Mouse (Mus musculus) embryonic fibroblast, embryonic 13.5 days (primary cell): ENCODE data around the gene Pnrc2. TPM values are rescaled to one million over a fixed set of nuclear protein-coding genes. Genes with fewer than 3 reads are reported as not detected.
A peak's percentile ranks its signal among the peaks of the same experiment; 100 is the strongest.

Experiments used
- H3K27ac ChIP-seq: 2 replicates; pipeline ENCODE4 v1.5.1; 2012; ENCODE audit warnings: low read length, control low read depth, inconsistent platforms; ENCODE audit not compliant: insufficient read depth
- H3K4me1 ChIP-seq: 2 replicates; pipeline ENCODE4 v1.6.1; 2011; ENCODE audit warnings: low read length; ENCODE audit not compliant: control insufficient read depth, insufficient read depth
- H3K4me3 ChIP-seq: 2 replicates; pipeline ENCODE4 v1.5.1; 2011; ENCODE audit warnings: mild to moderate bottlenecking, control low read depth, low read length; ENCODE audit not compliant: insufficient read depth
- CTCF ChIP-seq: IDR thresholded peaks from 2 replicates; pipeline ENCODE4 v1.5.1; 2011; ENCODE audit warnings: mild to moderate bottlenecking, control low read depth, low read length, moderate library complexity, borderline replicate concordance; ENCODE audit not compliant: insufficient read depth
- POLR2A ChIP-seq: IDR thresholded peaks from 2 replicates; pipeline ENCODE4 v1.6.1; 2011; ENCODE audit warnings: low read depth, mild to moderate bottlenecking, control low read depth, low read length, moderate library complexity
- polyA plus RNA-seq: library from polyadenylated mRNA; stranded (reverse); fragments of >200 nt; gene quantifications from 2 replicates; pipeline ENCODE4 v1.2.4, GENCODE M21; 2011; ENCODE audit warnings: low read depth; ENCODE audit not compliant: missing spikeins, insufficient read length

Gene Pnrc2
- polyA plus RNA-seq, 1 experiment: 164 TPM

GRCm38 (mm10) chr4:135855080-135855479 lies 18.6 kb downstream of the Pnrc2 start:
- peaks cover 7% of the 10 kb centered on the region for H3K4me1 ChIP-seq
- TF ChIP-seq POLR2A (no peak), CTCF (no peak)
- peak overlapping the region; percentile 74 for H3K4me3 ChIP-seq
- H3K27ac ChIP-seq: peak overlapping the region; percentile 95

GRCm38 (mm10) chr4:135854630-135855029 lies 19.0 kb downstream of the Pnrc2 start:
- no peak overlapping the region for H3K4me3 ChIP-seq
- peaks cover 2% of the 10 kb centered on the region for H3K4me1 ChIP-seq
- no peak; the same call in 1 of the 2 replicates for TF ChIP-seq POLR2A
- no peak for TF ChIP-seq CTCF

GRCm38 (mm10) chr4:135853987-135854546 lies 19.6 kb downstream of the Pnrc2 start:
- H3K27ac ChIP-seq: no peak overlapping the region

More at GRCm38 (mm10) chr4:135854630-135855029, 19.0 kb downstream of the Pnrc2 start:
- no peak overlapping the region for H3K27ac ChIP-seq

GRCm38 (mm10) chr4:135851942-135852341 lies 21.7 kb downstream of the Pnrc2 start:
- no peak for TF ChIP-seq POLR2A
- TF ChIP-seq CTCF: no peak
- H3K27ac ChIP-seq: no peak overlapping the region
- H3K4me3 ChIP-seq: no peak overlapping the region
- H3K4me1 ChIP-seq: no peaks in the 10 kb centered on the region; the same call in 1 of the 2 replicates

More at GRCm38 (mm10) chr4:135853987-135854546, 19.6 kb downstream of the Pnrc2 start:
- H3K4me3 ChIP-seq: no peak overlapping the region
- no peak for TF ChIP-seq CTCF
- TF ChIP-seq POLR2A: 0 out of 2 replicates have a peak, but pooled peaks have one; percentile 4
- H3K4me1 ChIP-seq: no peaks in the 10 kb centered on the region; the same call in none of the 2 replicates

GRCm38 (mm10) chr4:135850411-135851095 lies 23.1 kb downstream of the Pnrc2 start:
- TF ChIP-seq POLR2A (no peak), CTCF (no peak)
- no peak overlapping the region for H3K27ac ChIP-seq
- H3K4me1 ChIP-seq: no peaks in the 10 kb centered on the region; the same call in 1 of the 2 replicates
- no peak overlapping the region for H3K4me3 ChIP-seq

- Histone ChIP-seq H3K27ac (no peak overlapping the region), H3K4me1 (no peaks in the 10 kb centered on the region; the same call in 1 of the 2 replicates), H3K4me3 (no peak overlapping the region)
- TF ChIP-seq POLR2A (no peak), CTCF (no peak)
Measured at GRCm38 (mm10) chr4:135847581-135847980, 26.1 kb downstream of the Pnrc2 start.

- Histone ChIP-seq H3K4me3 (no peak overlapping the region), H3K4me1 (no peaks in the 10 kb centered on the region; the same call in 1 of the 2 replicates), H3K27ac (no peak overlapping the region)
- TF ChIP-seq CTCF (no peak), POLR2A (no peak)
Measured at GRCm38 (mm10) chr4:135844400-135844799, 29.2 kb downstream of the Pnrc2 start.

GRCm38 (mm10) chr4:135839293-135840011 lies 34.2 kb downstream of the Pnrc2 start:
- Histone ChIP-seq H3K27ac (no peak overlapping the region), H3K4me3 (no peak overlapping the region), H3K4me1 (no peaks in the 10 kb centered on the region)
- TF ChIP-seq POLR2A (no peak), CTCF (no peak)

- H3K4me3 ChIP-seq: no peak overlapping the region
- no peak overlapping the region for H3K27ac ChIP-seq
- H3K4me1 ChIP-seq: no peaks in the 10 kb centered on the region
- TF ChIP-seq POLR2A (no peak), CTCF (no peak)
Measured at GRCm38 (mm10) chr4:135838925-135839292, 34.7 kb downstream of the Pnrc2 start.

- H3K27ac ChIP-seq: no peak overlapping the region
- TF ChIP-seq POLR2A (no peak), CTCF (no peak)
- no peaks in the 10 kb centered on the region for H3K4me1 ChIP-seq
- no peak overlapping the region for H3K4me3 ChIP-seq
Measured at GRCm38 (mm10) chr4:135834124-135834717, 39.4 kb downstream of the Pnrc2 start.
